Mouse (Mus musculus): ENCODE measurements around the gene Hmgb1. TPM values are rescaled to one million over a fixed set of nuclear protein-coding genes. Genes with fewer than 3 reads are reported as not detected.

Hmgb1 gene
- polyA plus RNA-seq, 1 experiment: 15.2 TPM

DNA sequence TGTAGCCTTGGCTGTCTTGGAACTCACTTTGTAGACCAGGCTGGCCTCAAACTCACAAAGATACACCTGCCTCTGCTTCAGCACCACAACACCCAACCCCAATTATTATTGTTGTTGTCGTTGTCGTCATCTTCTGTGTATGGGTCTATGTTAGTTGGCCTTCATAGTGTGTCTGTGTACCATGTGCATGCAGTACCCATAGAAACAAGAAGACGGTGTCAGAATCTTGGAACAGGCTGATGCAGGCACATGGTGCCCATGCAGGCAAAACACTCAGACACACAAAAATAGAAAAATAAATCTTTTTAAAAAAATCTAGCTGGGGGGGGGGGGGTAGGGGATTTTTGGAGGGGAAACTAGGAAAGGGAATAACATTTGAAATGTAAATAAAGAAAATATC, 167.1 kb downstream of the Hmgb1 start:
- Histone ChIP-seq H3K27me3 (ENCODE audit: control insufficient read depth, insufficient read depth, low read length) (peaks cover 4% of the 10 kb centered on the region), H3K36me3 (ENCODE audit: control insufficient read depth, insufficient read depth, low read length) (no peaks in the 10 kb centered on the region), H3K27ac (ENCODE audit: control insufficient read depth, insufficient read depth, low read depth, low read length) (no peak overlapping the region), H3K4me1 (ENCODE audit: control insufficient read depth, insufficient read depth, low read length) (peaks cover 11% of the 10 kb centered on the region), H3K4me3 (ENCODE audit: control insufficient read depth, low read depth, low read length) (no peak overlapping the region)
- TF ChIP-seq CTCF (IDR thresholded peaks at IDR 0.05; ENCODE audit: control insufficient read depth, insufficient read depth, insufficient replicate concordance, low read depth, low read length) (no peak), POLR2A (IDR thresholded peaks at IDR 0.05; ENCODE audit: control insufficient read depth, low read depth, low read length) (no peak)

DNA sequence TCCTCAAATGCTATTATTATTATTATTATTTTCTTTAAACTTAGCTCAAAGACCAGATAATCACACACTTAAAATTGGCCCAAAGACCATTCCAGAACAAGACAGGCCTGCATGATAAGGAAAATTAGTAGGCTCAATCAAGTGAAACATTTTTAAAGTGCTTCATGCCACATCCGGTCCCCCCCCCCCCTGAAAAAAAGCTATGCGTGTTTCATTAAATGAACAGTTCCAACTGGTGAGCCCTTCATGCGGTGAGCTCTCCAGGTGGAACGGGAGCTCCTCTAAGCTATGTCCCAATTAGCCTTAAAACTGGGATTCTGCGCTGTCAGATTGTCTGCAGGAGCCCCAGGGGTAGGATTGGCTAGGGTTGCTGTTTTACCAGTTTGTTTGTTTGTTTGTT, 168.0 kb downstream of the Hmgb1 start:
- Histone ChIP-seq H3K4me3 (ENCODE audit: control insufficient read depth, low read depth, low read length) (no peak overlapping the region), H3K27ac (ENCODE audit: control insufficient read depth, insufficient read depth, low read depth, low read length) (no peak overlapping the region)

DNA sequence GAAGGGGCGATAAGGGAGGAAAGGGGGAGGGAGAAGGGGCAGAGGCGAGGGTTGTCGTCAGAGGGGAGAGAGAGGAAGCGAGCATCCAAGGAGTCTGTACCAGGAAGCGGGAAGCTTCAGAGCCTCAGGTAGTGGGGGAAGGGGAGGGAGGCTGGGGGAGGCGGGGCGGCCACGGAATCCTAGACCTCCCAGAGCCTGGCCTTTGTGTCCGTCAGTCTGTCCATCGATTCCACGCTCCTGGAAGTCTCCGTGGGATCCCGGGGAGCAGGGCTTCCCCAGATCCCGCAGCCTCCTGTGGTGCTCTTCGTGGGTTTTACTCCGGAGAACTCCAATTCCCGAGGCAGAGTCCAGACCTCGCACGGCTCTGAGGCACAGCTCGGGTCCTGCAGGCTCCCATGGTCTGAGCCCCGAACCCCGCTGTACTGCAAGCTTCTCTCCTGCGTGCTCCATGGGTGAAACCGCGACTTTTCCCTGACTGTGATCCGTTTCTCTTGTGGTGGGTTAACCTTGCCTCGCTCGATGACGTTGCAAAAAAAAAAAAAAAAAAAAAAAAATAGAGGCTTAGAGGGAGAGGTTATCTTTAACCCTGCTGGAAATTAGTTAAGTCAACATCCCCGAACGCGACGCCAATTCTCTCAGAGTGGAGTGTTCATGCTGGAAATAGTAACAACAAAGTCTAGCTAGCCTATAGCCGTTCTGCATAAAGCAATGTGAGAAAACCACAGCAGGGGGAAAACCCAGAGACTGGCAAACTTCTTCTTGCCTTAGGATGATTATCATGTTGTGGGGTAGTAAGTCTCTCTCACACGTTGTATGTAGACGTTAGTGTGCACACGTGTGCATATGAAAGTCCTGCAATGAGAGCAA, 168.7 kb downstream of the Hmgb1 start:
- Histone ChIP-seq H3K27ac (ENCODE audit: control insufficient read depth, insufficient read depth, low read depth, low read length) (no peak overlapping the region), H3K4me3 (ENCODE audit: control insufficient read depth, low read depth, low read length) (peak overlapping the region; percentile 85), H3K4me1 (ENCODE audit: control insufficient read depth, insufficient read depth, low read length) (peaks cover 5% of the 10 kb centered on the region), H3K27me3 (ENCODE audit: control insufficient read depth, insufficient read depth, low read length) (peaks cover 4% of the 10 kb centered on the region), H3K36me3 (ENCODE audit: control insufficient read depth, insufficient read depth, low read length) (no peaks in the 10 kb centered on the region)
- no peak for TF ChIP-seq POLR2A (IDR thresholded peaks at IDR 0.05; ENCODE audit: control insufficient read depth, low read depth, low read length)
- no peak for TF ChIP-seq CTCF (IDR thresholded peaks at IDR 0.05; ENCODE audit: control insufficient read depth, insufficient read depth, insufficient replicate concordance, low read depth, low read length)

More for the DNA sequence above, 168.0 kb downstream of the Hmgb1 start:
- Histone ChIP-seq H3K36me3 (ENCODE audit: control insufficient read depth, insufficient read depth, low read length) (no peaks in the 10 kb centered on the region), H3K4me1 (ENCODE audit: control insufficient read depth, insufficient read depth, low read length) (peaks cover 11% of the 10 kb centered on the region), H3K27me3 (ENCODE audit: control insufficient read depth, insufficient read depth, low read length) (peaks cover 4% of the 10 kb centered on the region)
- no peak for TF ChIP-seq CTCF (IDR thresholded peaks at IDR 0.05; ENCODE audit: control insufficient read depth, insufficient read depth, insufficient replicate concordance, low read depth, low read length)

DNA sequence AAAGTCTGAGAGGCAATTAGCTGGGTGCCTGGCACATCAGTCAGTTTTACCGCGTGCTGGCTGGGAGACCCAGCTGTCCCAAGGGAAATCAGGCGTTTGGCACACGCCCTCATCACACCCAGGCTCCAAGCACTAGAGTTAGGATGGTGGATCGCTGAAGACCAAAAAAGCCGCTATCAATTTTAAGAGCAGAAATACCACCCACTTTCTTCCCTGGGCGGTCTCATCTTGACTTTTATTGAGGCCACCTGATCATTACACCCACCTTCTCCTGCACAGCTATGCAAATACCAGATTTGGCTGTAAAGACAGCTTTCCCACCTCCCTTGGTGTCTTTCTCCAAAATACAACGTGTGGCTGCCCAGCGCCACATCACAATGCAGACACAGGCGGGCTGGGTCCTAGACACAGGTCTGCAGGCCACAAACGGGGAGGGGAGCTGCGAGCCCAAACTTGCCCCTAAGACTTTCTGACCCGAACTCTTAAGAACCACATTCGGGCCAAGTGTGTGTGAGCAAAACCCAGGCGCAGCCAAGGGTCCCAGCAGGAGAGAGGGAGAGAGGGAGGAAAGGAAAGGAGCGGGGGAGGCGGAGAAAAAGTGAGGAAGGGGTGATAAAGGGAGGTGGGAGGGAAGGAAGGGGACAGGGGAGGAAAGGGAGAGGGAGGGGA, 169.6 kb downstream of the Hmgb1 start:
- TF ChIP-seq CTCF (IDR thresholded peaks at IDR 0.05; ENCODE audit: control insufficient read depth, insufficient read depth, insufficient replicate concordance, low read depth, low read length) (no peak), POLR2A (IDR thresholded peaks at IDR 0.05; ENCODE audit: control insufficient read depth, low read depth, low read length) (0 out of 2 replicates have a peak, but pooled peaks have one; percentile 16)
- Histone ChIP-seq H3K4me1 (ENCODE audit: control insufficient read depth, insufficient read depth, low read length) (peaks cover 3% of the 10 kb centered on the region), H3K36me3 (ENCODE audit: control insufficient read depth, insufficient read depth, low read length) (no peaks in the 10 kb centered on the region), H3K27ac (ENCODE audit: control insufficient read depth, insufficient read depth, low read depth, low read length) (no peak overlapping the region), H3K27me3 (ENCODE audit: control insufficient read depth, insufficient read depth, low read length) (peaks cover 4% of the 10 kb centered on the region), H3K4me3 (ENCODE audit: control insufficient read depth, low read depth, low read length) (peak overlapping the region; percentile 81)

DNA sequence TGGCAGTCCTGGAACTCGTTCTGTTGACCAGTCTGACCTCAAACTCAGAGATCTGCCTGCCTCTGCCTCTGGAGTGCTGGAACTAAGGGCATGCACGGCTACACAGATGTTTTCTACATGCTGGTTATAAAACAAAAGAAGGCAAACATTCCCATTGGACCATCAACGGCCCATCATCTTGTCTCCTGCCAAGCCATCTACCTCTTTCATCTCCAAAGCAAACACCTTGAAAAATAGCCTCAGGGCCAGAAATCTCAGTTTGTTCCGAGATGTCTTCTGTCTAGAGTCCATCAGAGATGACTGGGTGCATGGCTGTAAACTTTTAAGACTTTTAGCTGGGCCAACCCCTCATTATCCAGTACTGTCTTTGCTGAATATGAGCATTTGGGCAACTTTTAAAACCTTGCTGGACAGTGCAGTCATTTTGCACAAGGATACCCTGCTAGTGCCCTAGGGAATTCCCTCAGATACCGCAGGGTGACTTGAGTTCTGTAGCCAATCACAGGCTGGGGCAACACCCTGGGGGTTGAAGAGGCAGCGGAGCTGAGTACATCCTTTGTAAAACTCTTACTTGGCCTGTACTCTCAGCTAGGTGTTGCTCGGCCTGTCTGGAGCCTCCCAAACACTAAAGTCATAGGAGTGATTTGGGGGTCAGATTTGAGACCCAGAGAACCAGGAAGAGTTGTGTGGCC, 170.3 kb downstream of the Hmgb1 start:
- TF ChIP-seq POLR2A (IDR thresholded peaks at IDR 0.05; ENCODE audit: control insufficient read depth, low read depth, low read length): no peak
- Histone ChIP-seq H3K4me1 (ENCODE audit: control insufficient read depth, insufficient read depth, low read length) (peaks cover 3% of the 10 kb centered on the region), H3K27me3 (ENCODE audit: control insufficient read depth, insufficient read depth, low read length) (peaks cover 4% of the 10 kb centered on the region), H3K4me3 (ENCODE audit: control insufficient read depth, low read depth, low read length) (peak overlapping the region; percentile 81), H3K36me3 (ENCODE audit: control insufficient read depth, insufficient read depth, low read length) (no peaks in the 10 kb centered on the region), H3K27ac (ENCODE audit: control insufficient read depth, insufficient read depth, low read depth, low read length) (no peak overlapping the region)

DNA sequence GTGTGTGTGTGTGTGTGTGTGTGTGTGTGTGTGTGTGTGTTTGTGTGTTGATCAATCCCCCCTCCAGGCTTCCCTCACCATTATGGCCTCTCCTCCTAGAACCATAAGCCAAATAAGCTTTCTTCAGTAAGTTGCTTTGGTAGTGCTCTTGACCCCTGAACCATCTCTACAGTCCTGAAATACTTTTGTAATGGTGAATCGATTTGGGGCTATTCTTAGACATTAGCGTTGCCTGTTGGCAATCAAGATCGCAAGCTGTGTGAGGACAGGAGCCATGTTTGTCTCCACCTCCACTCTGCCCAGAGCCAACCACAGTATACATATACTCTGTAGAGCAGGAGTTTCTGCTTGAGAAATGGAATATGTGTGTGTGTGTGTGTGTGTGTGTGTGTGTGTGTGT, 175.2 kb downstream of the Hmgb1 start:
- Histone ChIP-seq H3K4me1 (ENCODE audit: control insufficient read depth, insufficient read depth, low read length) (peaks cover 2% of the 10 kb centered on the region), H3K36me3 (ENCODE audit: control insufficient read depth, insufficient read depth, low read length) (no peaks in the 10 kb centered on the region), H3K4me3 (ENCODE audit: control insufficient read depth, low read depth, low read length) (no peak overlapping the region), H3K27me3 (ENCODE audit: control insufficient read depth, insufficient read depth, low read length) (no peaks in the 10 kb centered on the region), H3K27ac (ENCODE audit: control insufficient read depth, insufficient read depth, low read depth, low read length) (no peak overlapping the region)
- TF ChIP-seq CTCF (IDR thresholded peaks at IDR 0.05; ENCODE audit: control insufficient read depth, insufficient read depth, insufficient replicate concordance, low read depth, low read length) (no peak), POLR2A (IDR thresholded peaks at IDR 0.05; ENCODE audit: control insufficient read depth, low read depth, low read length) (no peak)

DNA sequence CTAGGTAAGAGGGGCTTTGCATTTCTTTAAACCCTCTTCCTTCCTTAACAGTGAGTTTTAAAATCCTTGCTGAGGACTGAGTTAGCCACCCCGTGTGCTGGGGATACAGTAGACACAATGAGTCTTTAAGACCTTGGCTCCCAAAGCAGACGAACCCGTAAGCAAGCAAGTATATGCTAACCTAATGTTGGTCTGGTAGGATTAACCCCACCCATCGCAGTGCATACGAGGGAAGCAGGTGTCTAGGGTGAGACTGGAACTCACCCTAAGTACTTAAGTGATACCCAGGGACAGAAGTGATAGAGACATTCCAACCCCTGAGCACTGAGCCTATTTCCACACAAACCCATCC, 177.0 kb downstream of the Hmgb1 start:
- Histone ChIP-seq H3K4me1 (ENCODE audit: control insufficient read depth, insufficient read depth, low read length) (peaks cover 2% of the 10 kb centered on the region), H3K4me3 (ENCODE audit: control insufficient read depth, low read depth, low read length) (no peak overlapping the region), H3K27ac (ENCODE audit: control insufficient read depth, insufficient read depth, low read depth, low read length) (peak overlapping the region; percentile 62), H3K36me3 (ENCODE audit: control insufficient read depth, insufficient read depth, low read length) (no peaks in the 10 kb centered on the region), H3K27me3 (ENCODE audit: control insufficient read depth, insufficient read depth, low read length) (no peaks in the 10 kb centered on the region)
- TF ChIP-seq POLR2A (IDR thresholded peaks at IDR 0.05; ENCODE audit: control insufficient read depth, low read depth, low read length) (no peak), CTCF (IDR thresholded peaks at IDR 0.05; ENCODE audit: control insufficient read depth, insufficient read depth, insufficient replicate concordance, low read depth, low read length) (no peak)
